Mouse (Mus musculus) ES-E14 (cell line): ENCODE data around the gene Trim7.

Experiments used
- CHD2 ChIP-seq: IDR thresholded peaks from 2 replicates; pipeline ENCODE4 v1.6.1; 2014; ENCODE audit warnings: mild to moderate bottlenecking, low read depth, low read length, inconsistent platforms
- HCFC1 ChIP-seq: IDR thresholded peaks from 2 replicates; pipeline ENCODE4 v1.6.1; 2012; ENCODE audit warnings: low read length, inconsistent platforms, borderline replicate concordance; ENCODE audit not compliant: insufficient read depth
- ZC3H11A ChIP-seq: IDR thresholded peaks from 2 replicates; pipeline ENCODE4 v1.6.1; 2012; ENCODE audit warnings: low read depth, mild to moderate bottlenecking, inconsistent platforms, low read length, borderline replicate concordance
- ZNF384 ChIP-seq: IDR thresholded peaks from 2 replicates; pipeline ENCODE4 v1.6.1; 2012; ENCODE audit warnings: low read depth, low read length, inconsistent platforms

DNA sequence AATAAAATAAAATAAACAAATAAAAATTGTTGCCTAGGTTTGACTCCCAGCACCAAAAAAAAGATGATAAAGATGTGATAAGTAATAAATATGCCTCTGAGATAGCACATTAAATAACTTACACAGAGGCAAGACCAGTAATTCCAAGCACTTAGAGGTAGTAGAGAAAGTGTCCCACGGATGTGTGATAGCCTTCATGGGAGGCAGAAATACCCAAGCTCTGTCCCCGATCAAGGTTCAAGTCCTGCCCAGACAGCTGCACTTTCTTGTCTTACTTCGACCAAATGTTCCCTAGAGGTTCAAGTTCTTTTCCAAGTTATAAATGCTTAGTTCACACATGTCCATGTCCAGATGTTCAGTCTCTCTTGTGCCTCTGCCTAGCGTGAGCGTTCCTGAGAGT is 36.7 kb upstream of the Trim7 start:
- TF ChIP-seq CHD2 (no peak), ZC3H11A (no peak), HCFC1 (no peak), ZNF384 (no peak)
